Mouse (Mus musculus): ENCODE measurements at regions not wholly inside any gene's neighbourhood (a gene's known extent, or its start where the extent isn't known, plus 50 kb on each side); places are given as distances from the start of the nearest gene placed in this dataset.
A peak's percentile ranks its signal among the peaks of the same experiment; 100 is the strongest.

DNA sequence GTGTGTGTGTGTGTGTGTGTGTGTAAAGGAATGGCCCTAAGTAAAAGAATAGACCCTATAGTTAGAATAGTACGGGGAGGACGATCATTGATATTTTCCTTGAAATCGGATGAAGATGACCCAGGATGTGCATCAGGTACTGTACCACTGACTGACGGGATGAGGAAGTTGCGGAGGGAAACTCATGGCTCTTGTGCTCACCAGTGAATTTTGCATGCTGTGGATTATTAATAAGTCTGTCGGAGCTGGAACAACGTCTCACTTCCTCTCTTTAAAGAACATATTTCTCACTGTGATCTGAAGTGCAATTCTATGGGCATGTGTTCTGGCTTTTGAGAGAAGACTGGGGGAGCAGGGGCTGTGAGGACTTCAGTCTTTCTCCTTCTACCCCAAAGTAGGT is 218.8 kb upstream of the Tbc1d5 start:
- DNase-seq (ENCODE audit: low spot score) = no peak

DNA sequence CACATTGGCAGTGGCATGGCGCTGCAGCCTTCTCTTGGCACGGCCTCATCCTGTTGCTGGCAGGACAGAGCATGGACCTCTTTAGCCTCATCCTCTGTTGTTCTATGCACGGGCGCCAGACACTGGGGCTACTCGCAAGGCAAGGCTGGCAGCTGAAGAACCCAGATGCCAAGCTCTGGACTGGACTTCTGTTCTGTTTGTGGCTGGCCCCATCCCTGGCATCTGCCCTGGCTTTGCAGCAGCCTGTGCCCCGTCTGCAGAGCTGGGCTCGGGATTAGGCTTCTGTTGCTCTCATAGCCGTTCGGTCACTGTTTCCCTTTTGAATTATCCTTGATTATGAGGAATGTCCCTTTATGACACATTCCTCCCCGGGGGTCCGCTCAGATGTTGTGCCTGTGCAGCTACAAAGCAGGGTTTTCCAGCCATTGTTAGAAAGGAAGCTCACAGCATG is 214.6 kb upstream of the Tbc1d5 start:
- DNase-seq (ENCODE audit: low spot score) = no peak

DNA sequence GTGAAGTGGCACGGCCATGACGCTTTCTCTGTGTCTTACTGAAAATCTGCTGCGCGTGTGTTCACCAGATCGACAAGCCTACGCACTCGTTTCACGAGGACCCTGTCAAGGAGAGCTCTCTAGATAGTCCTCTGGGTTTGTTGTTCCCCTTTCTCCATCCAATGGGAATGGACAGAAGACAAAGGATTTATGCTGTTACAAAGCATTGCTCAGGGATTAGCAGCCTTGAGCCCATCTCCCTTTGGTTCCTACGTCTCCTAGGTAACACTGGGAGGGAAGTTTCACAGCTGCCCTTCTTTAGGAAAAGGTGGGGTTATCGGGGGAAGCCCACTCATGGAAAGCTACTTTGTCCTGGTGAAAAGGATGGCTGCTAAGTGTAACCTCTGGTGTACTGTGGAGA is 212.7 kb upstream of the Tbc1d5 start:
- DNase-seq (ENCODE audit: low spot score) = no peak

DNA sequence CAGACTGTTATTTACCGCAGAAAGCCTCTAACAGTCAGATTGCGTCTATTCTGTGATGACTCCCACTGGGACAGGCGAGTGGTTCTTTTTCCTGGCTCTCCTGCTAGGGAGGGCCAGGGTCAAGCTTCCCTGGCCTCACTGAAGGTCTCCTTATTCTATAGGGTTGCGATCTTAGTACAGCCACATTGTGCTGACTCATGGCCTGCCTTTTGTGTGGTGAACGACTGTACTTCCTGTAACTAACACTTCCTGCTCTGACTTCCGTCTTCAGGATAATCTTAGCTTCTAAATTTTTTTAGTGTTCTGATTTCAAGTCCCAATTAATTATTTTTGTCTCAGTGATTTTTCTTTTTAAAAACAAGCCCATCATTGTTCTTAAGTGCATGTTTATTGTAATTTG is 203.4 kb upstream of the Tbc1d5 start:
- no peak for DNase-seq (ENCODE audit: low spot score)

DNA sequence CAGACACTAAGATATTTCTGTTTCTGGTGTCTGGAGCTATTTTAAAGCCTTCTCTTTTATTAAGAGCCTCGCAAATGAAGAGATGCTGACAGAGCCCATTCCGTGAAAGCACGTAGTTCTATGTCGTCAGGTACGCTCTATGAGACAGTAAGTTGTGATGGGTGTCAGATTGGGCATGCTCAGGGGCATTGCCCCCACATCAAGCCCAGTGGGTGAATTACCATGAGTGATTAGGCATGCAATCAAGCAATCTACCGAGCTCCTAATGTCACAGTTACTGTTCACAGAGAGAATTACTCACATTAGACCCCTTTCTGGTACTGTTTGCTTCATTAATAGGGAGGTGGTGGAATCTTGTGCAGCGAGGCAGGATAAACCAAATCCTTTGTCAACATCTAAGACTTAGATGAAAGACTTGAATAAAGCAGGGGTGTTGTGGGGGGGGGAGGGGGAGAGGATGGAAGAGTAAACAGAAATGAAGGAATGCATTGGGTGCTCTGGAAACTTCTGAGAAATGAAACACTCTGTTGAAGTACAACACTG is 192.9 kb upstream of the Tbc1d5 start:
- DNase-seq (ENCODE audit: low spot score) = no peak

DNA sequence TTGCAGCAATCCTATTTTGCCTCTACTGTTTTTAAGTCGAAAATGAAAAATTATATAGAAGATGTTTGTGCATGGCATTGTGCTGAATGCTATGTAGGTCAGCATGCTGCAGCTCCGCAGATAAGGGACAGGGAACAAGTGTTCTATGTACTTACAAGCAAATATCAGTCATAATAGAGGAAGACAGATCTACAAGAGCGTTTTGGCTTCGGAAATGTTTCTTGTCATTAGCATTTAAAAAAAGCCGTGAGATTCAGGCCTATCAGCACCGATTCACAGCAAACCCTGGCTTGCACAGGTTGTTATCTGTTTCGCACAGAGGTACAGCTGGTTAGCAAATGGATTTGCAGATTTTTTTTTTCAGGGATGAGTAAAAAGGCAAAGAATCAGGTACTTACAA is 191.8 kb upstream of the Tbc1d5 start:
- no peak for DNase-seq (ENCODE audit: low spot score)

DNA sequence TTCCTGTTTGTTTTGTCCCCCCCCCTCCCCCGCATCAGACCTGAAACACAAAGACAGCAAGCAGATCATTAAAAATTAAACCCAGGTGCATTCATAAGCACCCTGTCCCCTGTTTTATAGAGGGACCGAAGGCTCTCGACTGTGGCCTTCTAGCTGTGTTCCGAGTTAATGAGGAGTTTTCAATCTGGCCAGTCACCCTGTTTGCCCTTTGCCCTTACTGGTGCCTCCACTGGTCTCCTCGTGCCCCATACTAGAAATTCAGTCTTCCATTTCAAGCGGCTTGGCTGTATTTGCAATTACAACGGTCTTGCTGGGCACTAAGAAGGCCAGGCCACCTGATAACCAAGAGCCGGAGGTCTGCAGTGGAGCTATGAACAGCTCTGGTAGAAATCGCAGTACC is 190.9 kb upstream of the Tbc1d5 start:
- no peak for DNase-seq (ENCODE audit: low spot score)

DNA sequence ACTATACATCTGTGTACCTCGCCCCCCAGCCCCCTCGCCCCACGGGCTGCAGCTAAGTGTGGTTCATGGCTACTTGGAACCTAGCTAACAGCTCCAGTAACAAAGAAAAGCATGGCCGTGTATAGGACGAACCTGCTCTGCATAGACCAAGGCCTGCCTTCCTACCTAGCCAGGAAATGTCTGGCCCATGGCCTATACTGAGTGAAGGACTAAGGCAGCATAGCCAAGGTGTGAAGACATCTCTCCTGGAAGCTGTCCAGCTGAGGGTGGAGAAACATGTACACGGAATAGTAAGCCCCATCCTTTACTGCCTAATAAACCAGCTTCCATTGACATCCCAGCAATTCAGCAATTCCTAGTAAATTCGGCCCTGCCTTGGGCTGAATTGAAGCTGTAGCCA is 183.6 kb upstream of the Tbc1d5 start:
- DNase-seq (ENCODE audit: low spot score) = no peak

DNA sequence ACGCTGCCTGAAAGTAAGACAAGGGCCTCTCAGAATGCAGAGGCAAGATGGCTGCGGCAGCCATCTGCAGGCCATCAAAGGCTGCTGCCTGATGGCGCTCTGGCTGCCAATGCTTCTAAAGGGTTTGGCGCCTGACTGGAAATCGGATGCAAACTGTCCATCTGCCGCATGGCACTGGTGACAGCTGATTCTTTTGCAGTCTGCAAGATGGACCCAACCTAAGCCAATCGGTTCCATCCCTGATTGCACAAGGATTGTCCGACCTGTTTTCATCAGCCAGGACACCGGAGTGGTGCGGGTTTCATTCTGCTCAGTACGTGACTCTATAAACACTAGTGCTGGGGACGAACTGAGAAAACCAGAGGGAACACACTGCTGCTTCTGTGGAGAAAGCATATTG is 183.1 kb upstream of the Tbc1d5 start:
- no peak for DNase-seq (ENCODE audit: low spot score)

DNA sequence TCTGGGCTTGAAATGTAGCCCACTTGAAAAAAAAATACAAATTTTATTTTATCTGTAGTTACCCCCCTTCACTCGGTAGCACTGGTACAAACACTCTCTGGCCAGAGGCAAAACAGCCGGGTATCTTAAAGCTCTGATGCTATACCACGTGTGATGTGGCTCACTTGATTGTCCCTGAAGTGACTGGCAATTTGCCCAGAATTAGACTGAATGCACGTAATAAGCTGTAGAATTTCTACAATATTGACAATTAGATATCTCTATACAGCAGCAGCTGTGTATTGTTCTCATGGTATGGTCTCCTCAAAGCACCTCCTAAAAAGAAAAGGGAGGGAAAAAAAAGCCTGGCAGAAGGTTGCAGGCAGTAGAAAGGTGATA is 179.2 kb upstream of the Tbc1d5 start:
- no peak for DNase-seq (ENCODE audit: low spot score)

DNA sequence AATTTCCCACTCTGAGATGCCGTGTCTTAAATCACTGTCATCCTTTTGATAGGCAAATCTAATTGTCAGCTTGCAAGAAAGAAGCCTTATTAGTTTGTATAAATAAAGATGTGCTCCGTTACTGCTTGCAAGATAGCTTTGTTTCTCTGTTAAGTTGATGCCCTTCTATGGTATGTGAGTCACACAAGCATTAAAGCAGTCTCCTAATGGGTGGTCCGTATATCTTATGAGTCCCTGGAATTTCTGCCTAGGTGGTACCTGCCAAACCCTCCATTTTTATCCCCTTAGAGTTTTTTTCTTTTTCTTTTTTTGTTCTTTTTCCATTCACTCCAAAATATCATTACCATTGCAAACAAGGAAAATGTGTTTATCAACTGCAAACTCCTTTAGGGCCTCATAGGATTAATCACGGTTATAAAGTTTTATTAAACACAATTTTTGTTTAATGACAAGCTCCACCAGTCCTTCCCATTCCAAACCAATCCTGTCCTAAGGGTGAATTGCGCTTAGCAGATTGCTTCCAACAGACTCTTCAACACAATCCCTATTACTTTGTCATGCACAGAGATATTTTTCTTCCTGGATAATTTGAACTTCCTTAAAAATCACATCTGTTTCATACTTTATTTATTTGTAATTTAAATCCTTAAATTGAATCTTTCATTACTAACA is 178.7 kb upstream of the Tbc1d5 start:
- no peak for DNase-seq (ENCODE audit: low spot score)

DNA sequence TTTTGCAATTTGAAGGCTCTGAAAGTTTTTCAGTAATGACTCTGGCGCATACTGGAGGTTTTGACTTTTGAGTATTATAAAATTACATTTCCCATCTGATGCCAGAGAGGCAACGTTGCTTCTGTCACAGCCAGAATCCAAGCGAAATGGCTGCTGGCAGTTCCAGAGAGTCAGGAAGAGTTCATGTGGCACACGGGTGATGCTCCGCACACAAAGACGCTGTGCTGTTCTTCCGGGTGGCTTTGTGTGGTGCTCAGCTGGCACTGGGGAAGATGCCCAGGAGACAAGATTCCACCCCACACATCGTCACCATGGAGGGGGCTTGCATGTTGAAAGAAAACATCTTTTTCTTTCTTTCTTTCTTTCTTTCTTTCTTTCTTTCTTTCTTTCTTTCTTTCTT is 177.3 kb upstream of the Tbc1d5 start:
- DNase-seq (ENCODE audit: low spot score) = no peak

DNA sequence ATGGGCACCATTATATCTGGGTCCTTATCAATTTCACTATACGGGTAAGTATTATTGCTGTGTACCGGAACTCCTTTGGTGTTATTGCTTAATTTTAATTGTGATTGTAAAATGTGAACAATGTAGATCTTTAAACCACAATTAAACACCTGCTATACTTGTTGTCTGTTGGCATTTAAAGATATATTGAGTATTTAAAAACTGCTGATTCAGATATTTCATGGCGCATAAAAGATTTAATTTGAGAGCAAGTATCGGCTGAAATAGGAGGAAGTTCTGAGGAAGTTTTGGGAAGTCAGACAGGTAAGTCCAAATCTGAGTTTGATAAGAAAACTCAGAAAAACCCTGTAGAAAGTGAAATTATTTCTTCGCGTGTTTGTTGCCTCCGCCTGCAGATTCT is 142.7 kb upstream of the Tbc1d5 start:
- DNase-seq (ENCODE audit: low spot score) = no peak

DNA sequence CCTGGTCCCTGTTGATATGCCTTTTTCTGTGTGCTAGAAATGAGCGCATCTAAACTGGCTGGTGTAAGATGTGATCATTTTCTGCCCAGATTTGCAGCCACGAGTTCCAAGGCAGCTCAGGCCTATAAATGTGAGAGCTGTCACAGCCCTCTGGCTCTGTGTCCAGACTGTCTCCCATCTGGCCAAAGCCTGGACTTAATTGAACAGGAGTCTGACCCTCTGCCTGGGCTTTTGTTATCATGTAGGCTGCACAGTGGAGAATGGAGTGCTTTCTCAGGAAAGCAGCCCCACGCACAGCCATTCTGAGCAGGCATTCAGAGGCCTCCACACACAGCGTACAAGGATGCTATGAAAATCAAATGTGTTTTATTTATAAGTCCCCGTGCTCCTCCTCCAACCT is 141.9 kb upstream of the Tbc1d5 start:
- no peak for DNase-seq (ENCODE audit: low spot score)

DNA sequence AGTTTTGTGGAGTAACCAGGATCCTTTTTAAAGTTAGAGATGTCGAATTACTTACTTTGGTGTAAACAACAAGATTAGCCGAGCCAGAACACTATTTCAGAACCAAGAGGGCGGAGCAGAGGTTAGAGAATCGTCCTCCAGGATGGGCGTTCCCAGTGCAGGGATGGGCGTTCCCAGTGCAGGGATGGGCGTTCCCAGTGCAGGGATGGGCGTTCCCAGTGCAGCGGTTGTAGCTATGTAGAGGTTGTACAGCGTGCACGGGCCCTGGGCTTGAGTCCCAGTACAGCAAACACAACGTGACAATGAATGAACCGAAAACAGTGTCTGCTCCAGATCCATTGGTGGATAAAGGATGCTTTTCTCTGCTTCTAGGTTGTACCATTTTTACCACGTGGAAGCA is 125.8 kb upstream of the Tbc1d5 start:
- DNase-seq (ENCODE audit: low spot score) = peak; percentile 27

DNA sequence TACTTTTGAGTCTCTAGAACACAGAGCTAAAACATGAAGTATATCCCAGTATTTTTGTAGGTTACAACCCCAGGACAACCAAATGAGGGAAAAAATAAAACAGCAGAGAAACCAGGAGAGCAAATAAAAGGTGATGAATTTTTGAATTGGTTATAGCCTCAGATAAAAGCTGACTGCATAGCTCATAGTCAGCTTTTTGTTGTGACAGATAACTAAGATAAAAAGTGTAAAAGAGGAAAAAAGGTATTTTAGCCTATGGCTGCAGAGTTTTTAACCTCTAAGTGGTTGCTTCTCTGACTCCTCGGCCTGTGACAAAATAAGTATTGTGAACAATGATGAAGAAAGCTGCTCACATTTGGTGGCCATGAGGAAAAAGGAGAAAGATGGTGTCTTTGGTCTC is 111.6 kb upstream of the Tbc1d5 start:
- no peak for DNase-seq (ENCODE audit: low spot score)

DNA sequence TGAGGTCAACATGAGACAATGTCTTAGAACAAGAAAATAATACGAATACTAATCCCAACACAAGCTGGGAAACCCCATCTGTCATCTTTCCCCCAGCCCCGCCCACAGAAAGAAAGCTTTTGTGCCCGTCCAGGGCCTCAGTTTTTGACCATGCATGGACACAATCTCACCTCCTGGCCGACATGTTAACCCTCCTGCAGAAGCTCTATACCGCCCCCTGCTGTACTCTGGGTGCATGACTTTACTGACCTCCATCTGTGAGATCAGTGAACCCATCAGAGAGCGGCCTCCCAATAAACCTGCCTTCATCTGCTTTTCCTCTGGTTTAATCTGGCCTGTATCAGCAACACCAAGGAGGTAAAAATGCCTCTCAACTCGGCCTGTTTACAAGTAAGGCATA is 109.6 kb upstream of the Tbc1d5 start:
- peak; percentile 28 for DNase-seq (ENCODE audit: low spot score)

DNA sequence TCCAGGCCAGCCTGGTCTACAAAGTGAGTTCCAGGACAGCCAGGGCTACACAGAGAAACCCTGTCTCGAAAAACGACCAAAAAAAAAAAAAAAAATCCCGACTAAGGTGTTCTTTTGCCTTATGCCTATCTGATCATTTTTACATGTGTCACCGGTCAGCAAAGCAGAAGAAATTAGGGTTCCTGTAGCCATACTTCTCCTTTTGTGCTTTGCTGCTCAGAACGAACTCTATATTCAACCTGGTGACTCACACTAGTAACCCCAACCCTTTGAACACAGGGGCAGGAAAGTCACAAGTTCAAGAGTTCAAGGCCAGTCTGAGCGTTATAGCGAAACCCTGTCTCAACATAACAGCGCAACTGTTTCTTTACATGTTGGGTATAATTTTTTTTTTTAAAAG is 108.7 kb upstream of the Tbc1d5 start:
- DNase-seq (ENCODE audit: low spot score) = no peak

DNA sequence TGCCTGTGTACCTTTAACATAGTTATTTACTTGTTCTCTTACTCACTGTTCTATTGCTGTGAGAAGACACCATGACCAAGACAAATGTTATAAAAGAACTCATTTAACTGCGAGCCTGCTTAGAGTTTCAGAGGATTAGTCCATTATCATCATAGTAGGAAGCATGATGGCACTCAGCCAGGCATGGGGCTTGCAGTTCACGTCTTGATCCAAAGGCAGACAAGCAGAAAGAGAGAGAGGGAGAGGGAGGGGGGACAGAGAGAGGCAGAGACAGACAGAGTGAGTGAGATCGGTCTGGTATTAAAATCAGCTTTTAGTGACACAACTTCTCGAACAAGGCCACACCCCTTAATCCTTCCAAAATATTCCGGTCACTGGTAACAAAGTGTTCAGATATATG is 106.2 kb upstream of the Tbc1d5 start:
- DNase-seq (ENCODE audit: low spot score) = no peak

DNA sequence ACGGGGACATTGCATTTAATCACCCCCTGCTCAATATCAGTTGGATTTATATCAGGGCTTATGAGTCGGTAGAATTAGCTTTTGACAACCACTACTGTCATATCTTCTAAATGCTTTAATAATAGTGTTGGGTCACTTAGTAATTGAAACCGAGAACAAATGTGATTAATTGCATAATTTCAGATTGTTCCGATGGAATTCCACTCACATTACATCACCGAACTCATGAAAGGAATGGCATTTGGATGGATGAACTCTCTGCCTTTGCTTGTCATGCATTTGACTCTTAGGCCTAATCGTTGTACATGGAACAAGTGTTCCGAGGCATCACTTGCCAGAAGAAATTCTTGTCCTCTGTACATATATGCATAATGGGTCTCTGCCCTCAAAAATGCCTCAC is 99.6 kb upstream of the Tbc1d5 start:
- no peak for DNase-seq (ENCODE audit: low spot score)

DNA sequence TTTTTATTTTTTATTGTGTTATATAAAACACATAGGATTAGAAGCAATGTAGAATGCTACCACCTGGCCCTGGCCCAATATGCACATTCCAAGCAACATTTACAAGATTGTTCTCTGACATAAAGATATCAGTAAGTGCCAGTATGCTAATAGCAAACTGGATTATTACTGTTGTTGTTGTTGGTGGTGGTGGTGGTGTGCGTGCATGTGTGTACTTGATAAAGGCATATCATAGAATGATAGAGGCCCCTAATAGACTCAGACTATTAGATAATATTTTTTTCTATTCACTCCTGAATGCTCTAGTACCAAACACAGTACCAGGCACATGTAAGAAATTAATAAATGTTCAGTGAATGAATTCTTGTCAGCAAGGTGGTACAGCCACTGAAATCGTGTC is 98.9 kb upstream of the Tbc1d5 start:
- DNase-seq (ENCODE audit: low spot score) = no peak

DNA sequence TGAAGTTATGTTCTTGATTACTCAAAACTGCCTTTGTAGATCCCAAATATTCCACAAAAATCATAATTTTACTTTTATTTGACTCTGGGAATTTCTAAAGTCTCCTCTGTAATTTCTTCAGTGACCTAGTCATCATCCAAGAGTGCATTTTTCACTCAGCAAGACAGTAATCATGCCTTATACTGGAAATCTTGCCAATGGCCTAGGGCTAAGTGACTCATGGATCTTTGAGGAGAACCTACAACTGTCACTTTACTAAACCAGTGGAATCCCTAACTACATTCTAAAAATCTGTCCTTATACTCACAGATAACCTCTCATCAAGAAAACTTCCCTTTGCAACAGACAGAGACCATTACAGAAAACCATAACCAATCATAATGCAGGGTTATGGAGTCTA is 98.0 kb upstream of the Tbc1d5 start:
- DNase-seq (ENCODE audit: low spot score) = no peak

DNA sequence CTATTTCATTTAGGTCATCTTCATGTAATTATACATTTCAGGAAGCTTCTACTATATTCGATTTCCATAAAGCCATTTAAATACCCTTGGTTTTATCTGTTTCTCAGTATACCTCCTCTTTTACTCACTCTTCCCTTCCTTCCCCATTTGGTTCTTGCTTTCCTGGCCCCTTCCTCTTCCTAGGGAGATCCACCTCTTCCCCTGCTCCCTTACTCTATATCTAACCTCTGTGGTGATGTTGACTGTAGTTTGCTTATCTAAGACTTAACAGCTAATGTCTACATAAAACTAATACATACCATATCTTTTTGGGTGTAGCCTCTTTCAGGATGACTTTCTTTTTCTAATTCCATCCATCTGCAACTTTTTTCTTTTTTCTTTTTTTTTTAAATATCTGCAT is 92.9 kb upstream of the Tbc1d5 start:
- no peak for DNase-seq (ENCODE audit: low spot score)

DNA sequence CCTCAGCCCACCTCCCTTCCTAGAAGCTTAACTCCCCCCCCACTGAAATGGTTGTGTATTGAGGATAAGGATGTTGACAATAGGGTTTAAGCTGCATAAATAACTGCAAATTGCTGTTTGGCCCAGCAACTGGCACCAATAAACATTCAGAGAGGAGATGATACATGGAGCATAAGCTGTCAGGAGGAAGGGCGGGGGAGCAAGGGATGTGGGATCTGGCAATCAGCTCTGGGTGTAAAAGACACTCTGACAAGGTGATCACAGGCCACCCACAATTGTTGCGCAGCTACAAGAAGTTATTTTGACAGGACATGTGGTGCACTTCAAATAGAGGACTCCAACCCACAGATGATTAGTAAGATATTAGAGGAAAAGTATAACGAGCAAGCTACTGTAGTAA is 83.8 kb upstream of the Tbc1d5 start:
- no peak for DNase-seq (ENCODE audit: low spot score)

DNA sequence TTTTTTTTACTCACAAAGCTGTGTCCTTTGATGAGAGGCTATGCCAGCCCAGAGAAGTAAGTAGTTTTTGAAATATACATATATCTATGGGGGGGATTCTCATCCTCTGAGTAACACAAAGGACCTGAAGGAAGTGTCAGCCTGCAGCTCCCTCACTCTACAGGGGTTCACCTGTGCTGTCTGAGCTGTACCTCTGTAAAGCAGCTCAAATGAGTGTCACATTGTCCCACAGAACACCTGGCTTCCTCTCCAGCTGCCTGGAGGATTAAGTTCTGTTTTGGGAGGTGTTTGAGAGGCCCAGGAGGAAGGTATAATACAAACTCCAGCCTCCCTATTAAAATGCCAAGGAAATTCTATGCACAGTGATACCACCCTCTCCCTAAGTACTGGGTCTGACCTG is 83.3 kb upstream of the Tbc1d5 start:
- DNase-seq (ENCODE audit: low spot score) = no peak
